Mouse (Mus musculus) frontal cortex, postnatal 25 days (tissue): Measurements from ENCODE around the gene Gm20431.

Source experiments
- DNase-seq, 2 experiments: peaks; one replicate each; pipeline ENCODE4 v3.0.0; 2022; ENCODE audit warnings: low spot score in 2 of 2

Gene Gm20431

DNA sequence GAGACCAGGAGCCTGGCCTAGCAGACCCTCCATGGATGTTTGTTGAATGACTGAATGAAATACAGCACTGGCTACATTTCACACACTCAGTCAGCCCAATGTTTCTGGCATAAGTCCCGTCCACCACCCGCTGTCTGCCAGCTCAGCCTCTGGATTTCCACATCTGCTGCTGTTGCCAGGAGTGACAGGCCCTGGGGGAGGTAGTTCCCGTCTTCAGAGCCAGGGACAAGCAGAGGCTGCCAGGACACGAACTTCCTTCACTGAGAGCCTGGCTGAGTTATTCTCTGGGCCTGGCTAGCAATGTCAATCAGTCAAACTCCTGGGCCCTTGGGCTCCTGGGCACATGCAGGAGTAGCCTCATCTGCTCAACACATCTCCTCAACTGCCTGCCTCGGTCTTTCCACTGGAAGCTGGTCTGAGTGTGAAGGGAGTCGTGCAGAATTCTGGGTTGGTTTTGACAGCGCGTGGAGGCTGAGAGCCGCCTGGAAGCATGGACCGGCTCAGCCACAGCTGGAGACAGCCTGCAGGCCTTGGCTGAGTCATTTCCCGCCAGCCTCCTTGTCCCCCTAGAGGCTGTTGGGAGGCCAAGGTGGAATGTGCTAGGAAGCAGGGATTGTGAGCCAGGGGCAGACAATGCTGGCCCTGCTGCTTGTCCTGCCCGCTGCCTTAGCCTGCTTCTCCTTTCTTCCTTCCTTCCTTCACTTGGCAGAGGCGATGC lies 91.2 kb downstream of the Gm20431 start:
- peak in 1 of 2 experiments; percentile 15 for DNase-seq

DNA sequence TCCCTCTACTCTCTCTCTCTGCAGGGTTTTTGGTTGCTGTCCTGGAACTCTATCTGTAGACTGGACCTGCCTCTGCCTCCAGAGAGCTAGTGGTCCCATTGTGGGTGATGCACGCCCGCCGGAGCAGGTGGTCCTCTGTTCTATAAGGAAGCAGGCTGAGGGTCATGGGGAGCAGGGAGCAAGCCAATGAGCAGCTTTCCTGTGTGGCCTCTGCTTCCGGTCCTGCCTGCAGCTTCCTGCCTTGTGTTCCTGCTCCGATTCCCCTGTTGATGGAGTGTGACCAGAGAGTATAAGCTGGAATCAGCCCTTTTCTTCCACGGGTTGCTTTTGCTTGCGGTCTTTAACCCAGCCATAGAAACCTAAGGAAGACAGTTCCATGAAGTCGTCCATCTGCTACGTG lies 93.2 kb downstream of the Gm20431 start:
- DNase-seq: no peak

- no peak for DNase-seq
Measured at GRCm38 (mm10) chr2:167565682-167566081, 95.6 kb downstream of the Gm20431 start.

DNA sequence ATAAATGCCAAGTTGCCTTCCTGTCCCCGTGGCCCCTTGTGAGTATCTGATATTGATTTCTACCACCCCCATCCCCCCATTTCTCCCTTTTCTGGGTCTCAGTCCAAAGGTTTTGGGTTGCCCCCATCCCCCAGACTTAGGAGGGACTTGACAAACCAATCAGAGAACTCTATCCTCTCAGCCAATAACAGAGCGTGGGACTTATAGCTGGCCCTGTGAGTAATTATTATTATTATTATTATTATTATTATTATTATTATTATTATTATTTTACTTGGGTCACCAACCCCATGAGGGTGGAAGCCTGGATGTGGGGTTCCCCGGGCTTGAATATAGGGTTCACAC lies 96.0 kb downstream of the Gm20431 start:
- DNase-seq: no peak

DNA sequence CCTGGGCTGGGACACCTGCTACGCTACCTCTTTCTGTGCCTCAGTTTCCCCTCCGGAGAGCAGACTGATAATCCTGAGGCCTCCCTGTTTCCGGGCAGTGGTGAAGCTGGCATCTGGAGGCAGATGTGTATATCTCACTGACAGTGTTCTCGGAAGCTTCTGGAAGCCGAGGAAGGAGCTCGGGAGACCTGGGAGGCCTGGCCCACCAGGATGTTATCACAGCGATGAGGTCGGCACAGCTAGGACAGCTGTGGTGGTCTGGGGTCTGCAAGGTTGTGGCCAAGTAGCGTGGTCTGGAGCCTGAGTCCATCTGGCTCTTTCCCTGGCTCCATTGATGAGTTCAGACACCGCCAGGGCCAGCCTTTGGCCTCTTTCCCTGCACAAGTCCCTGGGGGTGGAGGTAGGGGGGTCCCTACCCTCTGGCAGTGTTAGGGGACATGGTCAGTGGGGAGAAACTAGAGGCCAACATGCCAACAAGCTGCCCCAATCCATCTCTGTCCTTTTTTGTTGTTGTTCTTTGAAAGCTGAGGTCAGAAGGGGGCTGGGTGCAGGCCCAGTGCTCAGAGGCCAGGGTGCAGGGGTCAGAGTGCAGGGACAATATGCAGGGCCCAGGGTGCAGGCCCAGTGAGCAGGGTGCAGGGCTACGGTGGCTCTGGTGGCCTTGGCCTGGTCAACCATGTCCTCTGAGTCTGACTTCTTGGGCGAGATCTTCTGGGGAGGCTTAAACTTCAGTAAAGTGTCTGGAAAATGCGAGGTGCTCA lies 96.6 kb downstream of the Gm20431 start:
- DNase-seq: no peak

- no peak for DNase-seq
Measured at GRCm38 (mm10) chr2:167563703-167564102, 97.6 kb downstream of the Gm20431 start.

- DNase-seq: no peak
Measured at GRCm38 (mm10) chr2:167563035-167563434, 98.3 kb downstream of the Gm20431 start.

DNA sequence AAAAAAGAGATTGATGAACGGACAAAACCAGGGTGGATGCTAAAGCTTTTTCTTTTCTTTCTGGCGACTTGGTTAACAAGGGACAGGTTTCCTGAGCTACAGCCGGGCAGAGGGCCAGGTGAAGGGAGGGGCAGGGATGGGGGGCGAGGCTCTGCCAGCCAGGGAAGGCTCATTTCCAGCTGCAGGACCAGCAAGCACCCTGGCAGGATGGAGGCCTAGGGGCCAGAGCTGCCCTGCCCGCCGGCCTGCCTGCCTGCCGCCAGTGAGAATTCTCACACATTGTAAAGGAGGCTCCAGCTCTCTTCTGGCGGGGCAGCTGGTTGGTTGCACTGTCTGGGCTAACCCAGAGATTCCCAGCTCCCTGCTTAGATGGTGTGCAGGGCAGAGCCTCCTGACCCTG lies 99.2 kb downstream of the Gm20431 start:
- DNase-seq: no peak

DNA sequence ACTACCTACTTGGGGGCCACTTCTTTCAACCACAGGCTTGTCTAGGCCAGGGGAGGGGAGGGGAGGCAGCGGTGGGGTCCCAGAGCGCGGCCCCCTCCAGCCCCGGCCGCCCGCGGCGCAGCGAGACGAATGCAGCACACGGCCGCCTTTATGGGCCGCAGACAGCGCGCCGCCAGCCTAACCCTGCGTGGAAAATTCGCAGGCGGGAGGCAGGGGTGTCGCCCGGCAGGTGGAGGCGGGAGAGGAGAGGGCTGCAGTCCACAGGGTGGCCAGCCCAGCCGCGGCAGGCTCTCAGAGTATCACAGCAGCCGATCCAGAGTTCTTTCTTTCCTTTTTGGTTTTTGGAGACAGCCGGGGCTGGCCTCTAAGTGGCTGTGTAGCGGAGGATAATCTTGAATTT lies 101.9 kb downstream of the Gm20431 start:
- no peak for DNase-seq
